Mouse (Mus musculus) liver, embryonic 14.5 days (tissue): Measurements from ENCODE around the gene Igf2bp1. TPM values are rescaled to one million over a fixed set of nuclear protein-coding genes. Genes with fewer than 3 reads are reported as not detected.

Experiments used
- ATAC-seq: fragments of 200-750 bp; cut with Nextera tagmentation; 2 replicates; pipeline ENCODE4 v1.8.0; 2017; ENCODE audit warnings: moderate number of reproducible peaks, mild to moderate bottlenecking, moderate library complexity; ENCODE audit not compliant: insufficient read depth
- DNase-seq, 3 experiments: peaks; one replicate each; pipeline ENCODE4 v3.0.0-alpha.2; 2012 to 2013; ENCODE audit warnings: low read depth in 3 of 3, low spot score in 3 of 3
- H3K27ac ChIP-seq: fragments of 300-500 bp; sonication (generic); 2 replicates; pipeline ENCODE4 v1.5.1; 2014; ENCODE audit warnings: moderate library complexity, mild to moderate bottlenecking, control low read depth, inconsistent platforms
- H3K27me3 ChIP-seq: fragments of 300-500 bp; sonication (generic); 2 replicates; pipeline ENCODE4 v1.6.1; 2014; ENCODE audit warnings: mild to moderate bottlenecking, low read length, moderate library complexity; ENCODE audit not compliant: control insufficient read depth, insufficient read depth
- H3K36me3 ChIP-seq: fragments of 300-500 bp; sonication (generic); replicated peaks from 2 replicates; pipeline ENCODE4 v1.6.1; 2014; ENCODE audit warnings: low read depth; ENCODE audit not compliant: control insufficient read depth, insufficient read depth
- H3K4me1 ChIP-seq, 2 experiments: fragments of 200-500 bp in 1 of 2; fragments of 300-500 bp in 1 of 2; sonication (generic) in 1 of 2; replicated peaks; 2 replicates each; pipeline ENCODE4 v1.6.1; 2012 to 2014; ENCODE audit warnings: antibody characterized with exemption in 1 of 2, inconsistent platforms in 1 of 2, low read length in 1 of 2; ENCODE audit not compliant: control insufficient read depth in 2 of 2, insufficient read depth in 2 of 2
- H3K4me2 ChIP-seq: fragments of 300-500 bp; sonication (generic); 2 replicates; pipeline ENCODE4 v1.6.1; 2014; ENCODE audit warnings: low read depth, mild to moderate bottlenecking, control low read depth, moderate library complexity
- H3K4me3 ChIP-seq, 2 experiments: fragments of 200-500 bp in 1 of 2; fragments of 300-500 bp in 1 of 2; sonication (generic) in 1 of 2; 2 replicates each; pipeline ENCODE4 v1.5.1; 2012 to 2014; ENCODE audit warnings: low read depth in 2 of 2, low read length in 2 of 2, mild to moderate bottlenecking in 2 of 2, control low read depth in 1 of 2, inconsistent platforms in 1 of 2, moderate library complexity in 1 of 2; ENCODE audit not compliant: insufficient read depth in 1 of 2
- H3K9ac ChIP-seq: fragments of 300-500 bp; sonication (generic); replicated peaks from 2 replicates; pipeline ENCODE4 v1.6.1; 2014; ENCODE audit warnings: mild to moderate bottlenecking, control low read depth, moderate library complexity
- H3K9me3 ChIP-seq: fragments of 300-500 bp; sonication (generic); 2 replicates; pipeline ENCODE4 v1.6.1; 2016; ENCODE audit warnings: low read length, mixed read lengths; ENCODE audit not compliant: control insufficient read depth
- CTCF ChIP-seq: IDR thresholded peaks from 2 replicates; pipeline ENCODE4 v1.5.1; 2016; ENCODE audit warnings: antibody characterized with exemption, low read depth, control low read depth
- EP300 ChIP-seq: IDR thresholded peaks from 2 replicates; pipeline ENCODE4 v1.6.1; 2016; ENCODE audit warnings: antibody characterized with exemption, low read depth
- WGBS: fragments of 180-500 bp; shearing (Covaris S2); extraction: QIAGEN DNeasy Blood & Tissue Kit; methylation state at CpG from one replicate; pipeline ENCODE4 v1.1.7; 2014; ENCODE audit not compliant: insufficient replicate concordance; 5-methylcytosine and 5-hydroxymethylcytosine counted together
- microRNA-seq: library from miRNA; unstranded; fragments of <30 nt; microRNA quantifications from one replicate; pipeline ENCODE4, GENCODE M21; 2016
- polyA plus RNA-seq, 2 experiments: library from polyadenylated mRNA; depleted of rRNA in 1 of 2; stranded (reverse) in 1 of 2; unstranded in 1 of 2; fragments of >200 nt; fragmentation: Nextera tagmentation in 1 of 2; extraction: Ambion mirVana in 1 of 2; gene quantifications; 2 replicates each; pipeline versions ENCODE4 v1.2.1 to v1.2.3; 2012 to 2014

Gene Igf2bp1
- polyA plus RNA-seq, 2 experiments = 4.1 to 7.6 TPM

DNA sequence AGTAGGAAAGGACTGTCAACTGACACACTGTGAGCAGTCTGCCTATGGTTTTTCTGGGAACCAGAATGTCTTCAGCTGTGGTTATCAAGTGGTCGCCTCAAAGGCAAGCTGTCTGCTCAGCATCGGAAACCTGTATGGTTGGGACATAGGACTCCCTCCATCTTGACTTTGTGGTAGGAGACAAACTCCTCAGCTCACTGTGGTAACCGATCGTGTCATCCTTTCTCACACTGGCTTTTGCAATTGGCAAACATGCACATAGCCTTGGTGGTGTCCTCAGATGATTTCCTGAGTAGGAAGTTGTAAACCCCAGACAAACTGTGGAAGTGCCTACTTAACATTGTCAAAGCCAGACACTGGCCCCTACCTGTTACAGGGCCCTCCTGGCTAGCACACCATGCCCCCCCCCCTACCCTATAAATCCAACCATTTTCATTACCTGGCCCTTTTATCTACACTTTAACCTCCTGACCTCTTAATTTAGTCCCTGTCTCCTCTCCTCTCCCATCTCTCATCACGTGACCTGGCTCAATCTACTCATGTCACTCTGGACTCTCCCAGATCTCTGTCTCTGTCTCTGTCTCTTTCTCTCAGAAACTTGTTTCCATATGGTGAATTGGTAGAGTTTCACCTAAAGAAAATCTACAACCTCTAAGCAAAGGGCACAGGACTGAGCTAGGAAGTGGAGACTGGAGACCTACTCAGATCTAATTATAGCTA is 97.8 kb downstream of the Igf2bp1 start:
- no peaks in the 10 kb centered on the region for H3K36me3 ChIP-seq
- H3K9me3 ChIP-seq = no peaks in the 10 kb centered on the region
- H3K4me2 ChIP-seq = no peak overlapping the region
- H3K27me3 ChIP-seq = peaks cover 7% of the 10 kb centered on the region
- H3K9ac ChIP-seq = no peak overlapping the region
- no peak for ATAC-seq
- H3K4me3 ChIP-seq = no peak overlapping the region
- no peak for TF ChIP-seq EP300
- no peak for TF ChIP-seq CTCF
- peak in 1 of 3 experiments; percentile 7 for DNase-seq
- H3K27ac ChIP-seq = no peak overlapping the region
- H3K4me1 ChIP-seq = peaks cover 0 to 4% of the 10 kb centered on the region in 2 experiments; a peak in 2 of 4 replicates
- WGBS = 26% methylated on average over 5 of the region's 5 CpGs

Small RNA genes lying within 50 kb of the gene (microRNA-seq; reads per million reads assigned to microRNA genes)
- not detected for gene Mir3063

Other genes with a start within 250 kb of the Igf2bp1 start
- gene Phospho1, start 181.4 kb downstream of the Igf2bp1 start, polyA plus RNA-seq (2012; rRNA removed) = 21.4 and 22.0 TPM in 2 replicates
- 5.7 and 6.6 TPM in 2 replicates for gene Phospho1, start 181.4 kb downstream of the Igf2bp1 start, polyA plus RNA-seq (2014; fragmentation: Nextera tagmentation; extraction: Ambion mirVana)
- gene Gngt2, start 168.7 kb downstream of the Igf2bp1 start, polyA plus RNA-seq (2012; rRNA removed) = 6.9 and 13.0 TPM in 2 replicates
- 16.5 and 17.5 TPM in 2 replicates for gene Gngt2, start 168.7 kb downstream of the Igf2bp1 start, polyA plus RNA-seq (2014; fragmentation: Nextera tagmentation; extraction: Ambion mirVana)
- 4.9 and 6.2 TPM in 2 replicates for gene Abi3, start 163.5 kb downstream of the Igf2bp1 start, polyA plus RNA-seq (2012; rRNA removed)
- gene Abi3, start 163.5 kb downstream of the Igf2bp1 start, polyA plus RNA-seq (2014; fragmentation: Nextera tagmentation; extraction: Ambion mirVana) = 2.3 and 3.8 TPM in 2 replicates
- 0.02 TPM in 2 replicates for gene B4galnt2, start 91.0 kb downstream of the Igf2bp1 start, polyA plus RNA-seq (2012; rRNA removed)
- gene B4galnt2, start 91.0 kb downstream of the Igf2bp1 start, polyA plus RNA-seq (2014; fragmentation: Nextera tagmentation; extraction: Ambion mirVana) = 0.09 TPM in 1 of 2 replicates, not detected in the other
- 0.09 TPM in 1 of 2 replicates, not detected in the other for gene Gip, start 18.6 kb upstream of the Igf2bp1 start, polyA plus RNA-seq (2012; rRNA removed)
- gene Gip, start 18.6 kb upstream of the Igf2bp1 start, polyA plus RNA-seq (2014; fragmentation: Nextera tagmentation; extraction: Ambion mirVana) = not detected in 2 replicates
- 18.5 and 28.2 TPM in 2 replicates for gene Snf8, start 28.9 kb upstream of the Igf2bp1 start, polyA plus RNA-seq (2012; rRNA removed)
- gene Snf8, start 28.9 kb upstream of the Igf2bp1 start, polyA plus RNA-seq (2014; fragmentation: Nextera tagmentation; extraction: Ambion mirVana) = 28.9 and 30.0 TPM in 2 replicates
- 11.8 and 15.7 TPM in 2 replicates for gene Ube2z, start 59.4 kb upstream of the Igf2bp1 start, polyA plus RNA-seq (2012; rRNA removed)
- gene Ube2z, start 59.4 kb upstream of the Igf2bp1 start, polyA plus RNA-seq (2014; fragmentation: Nextera tagmentation; extraction: Ambion mirVana) = 10.7 and 11.5 TPM in 2 replicates
- 213 and 233 TPM in 2 replicates for gene Atp5g1, start 69.7 kb upstream of the Igf2bp1 start, polyA plus RNA-seq (2012; rRNA removed)
- 650 and 693 TPM in 2 replicates for gene Atp5g1, start 69.7 kb upstream of the Igf2bp1 start, polyA plus RNA-seq (2014; fragmentation: Nextera tagmentation; extraction: Ambion mirVana)
- not detected in 2 replicates for gene Calcoco2, start 106.0 kb upstream of the Igf2bp1 start, polyA plus RNA-seq (2012; rRNA removed)
- not detected in 2 replicates for gene Calcoco2, start 106.0 kb upstream of the Igf2bp1 start, polyA plus RNA-seq (2014; fragmentation: Nextera tagmentation; extraction: Ambion mirVana)
- 0.05 TPM in 1 of 2 replicates, not detected in the other for gene Ttll6, start 127.8 kb upstream of the Igf2bp1 start, polyA plus RNA-seq (2012; rRNA removed)
- not detected in 2 replicates for gene Ttll6, start 127.8 kb upstream of the Igf2bp1 start, polyA plus RNA-seq (2014; fragmentation: Nextera tagmentation; extraction: Ambion mirVana)
- gene Hoxb13, start 188.4 kb upstream of the Igf2bp1 start, polyA plus RNA-seq (2012; rRNA removed) = 0.08 TPM in 1 of 2 replicates, not detected in the other
- not detected in 2 replicates for gene Hoxb13, start 188.4 kb upstream of the Igf2bp1 start, polyA plus RNA-seq (2014; fragmentation: Nextera tagmentation; extraction: Ambion mirVana)